Mouse (Mus musculus): ENCODE results near the gene Rusc2.

DNA sequence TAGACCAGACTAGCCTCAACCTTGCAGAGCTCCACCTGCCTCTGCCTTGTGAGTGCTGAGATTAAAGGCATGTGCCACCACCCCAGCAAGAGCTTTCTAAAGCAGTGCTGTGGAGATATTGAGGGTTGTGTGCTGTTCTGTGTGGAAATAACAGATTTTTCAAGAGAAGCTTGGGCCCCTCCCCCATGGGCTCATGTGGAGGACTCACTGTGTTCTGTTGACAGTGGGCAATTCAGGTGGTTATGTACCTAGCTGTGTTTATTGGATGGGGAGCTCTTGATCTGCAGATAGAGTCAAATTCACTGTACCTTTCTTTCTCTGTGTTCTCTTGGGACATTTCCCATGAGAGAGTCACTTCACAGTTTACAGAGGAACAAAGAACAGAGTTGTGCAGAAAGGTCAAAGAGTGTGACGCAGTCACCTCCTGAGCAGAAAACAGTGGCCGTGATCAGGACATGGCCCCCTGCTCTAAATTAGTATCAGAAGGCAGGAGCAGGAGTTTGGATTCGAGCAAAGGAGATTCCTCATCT is 9.8 kb downstream of the Rusc2 start:
- no peak for TF ChIP-seq CTCF (IDR thresholded peaks at IDR 0.05)
- no peak; the same call in 1 of the 2 replicates for TF ChIP-seq EP300 (IDR thresholded peaks at IDR 0.05)

All from lung, postnatal 0 days (tissue).